Mouse (Mus musculus) heart, embryonic 12.5 days (tissue): ENCODE measurements around the gene Tubb5. TPM values are rescaled to one million over a fixed set of nuclear protein-coding genes. Genes with fewer than 3 reads are reported as not detected.

ENCODE experiments used
- ATAC-seq: fragments of 200-750 bp; cut with Nextera tagmentation; 2 replicates; pipeline ENCODE4 v1.8.0; 2017; ENCODE audit warnings: moderate TSS enrichment, moderate library complexity; ENCODE audit not compliant: insufficient number of reproducible peaks, low FRiP score
- H3K27ac ChIP-seq: fragments of 300-500 bp; sonication (generic); 2 replicates; pipeline ENCODE4 v1.5.1; 2016; ENCODE audit warnings: mild to moderate bottlenecking, moderate library complexity; ENCODE audit not compliant: poor library complexity, severe bottlenecking
- H3K27me3 ChIP-seq: fragments of 300-500 bp; sonication (generic); replicated peaks from 2 replicates; pipeline ENCODE4 v1.6.1; 2016; ENCODE audit warnings: mild to moderate bottlenecking, moderate library complexity
- H3K36me3 ChIP-seq: fragments of 300-500 bp; sonication (generic); 2 replicates; pipeline ENCODE4 v1.6.1; 2016; ENCODE audit warnings: mild to moderate bottlenecking, moderate library complexity
- H3K4me1 ChIP-seq: fragments of 300-500 bp; sonication (generic); replicated peaks from 2 replicates; pipeline ENCODE4 v1.6.1; 2016; ENCODE audit warnings: mild to moderate bottlenecking
- H3K4me2 ChIP-seq: fragments of 300-500 bp; sonication (generic); 2 replicates; pipeline ENCODE4 v1.6.1; 2016; ENCODE audit warnings: mild to moderate bottlenecking, moderate library complexity
- H3K4me3 ChIP-seq: fragments of 300-500 bp; sonication (generic); 2 replicates; pipeline ENCODE4 v1.5.1; 2016; ENCODE audit warnings: mild to moderate bottlenecking
- H3K9ac ChIP-seq: fragments of 300-500 bp; sonication (generic); 2 replicates; pipeline ENCODE4 v1.6.1; 2016; ENCODE audit warnings: mild to moderate bottlenecking, moderate library complexity
- H3K9me3 ChIP-seq: fragments of 300-500 bp; sonication (generic); replicated peaks from 2 replicates; pipeline ENCODE4 v1.6.1; 2016; ENCODE audit warnings: mild to moderate bottlenecking, moderate library complexity
- WGBS: fragments of 180-500 bp; shearing (Covaris S2); methylation state at CpG from one replicate; pipeline ENCODE4 v1.1.7; 2016; 5-methylcytosine and 5-hydroxymethylcytosine counted together
- polyA plus RNA-seq: library from polyadenylated mRNA; unstranded; fragments of >200 nt; fragmentation: Nextera tagmentation; extraction: Ambion mirVana; gene quantifications from 2 replicates; pipeline ENCODE4 v1.2.1, GENCODE M21; 2016

Gene Tubb5
- 743 and 773 TPM in 2 replicates for polyA plus RNA-seq

GRCm38 (mm10) chr17:35838122-35838544, at the start of gene Tubb5:
Gene Tubb5 (minus strand): TSS chr17:35838306.
- H3K9me3 ChIP-seq, result no peaks in the 10 kb centered on the region
- no peaks in the 10 kb centered on the region for H3K27me3 ChIP-seq
- peaks cover 47% of the 10 kb centered on the region for H3K4me1 ChIP-seq
- H3K27ac ChIP-seq, result peak within 1 kb of the TSS; percentile 97
- WGBS, result under 1% methylated on average over 29 of the region's 29 CpGs
- peaks cover 36% of the 10 kb centered on the region for H3K36me3 ChIP-seq
- H3K9ac ChIP-seq, result peak within 1 kb of the TSS; percentile 93
- peak within 1 kb of the TSS; percentile 91 for H3K4me2 ChIP-seq
- peak within 1 kb of the TSS; percentile 81 for H3K4me3 ChIP-seq
- peak; percentile 86 for ATAC-seq

- no peaks in the 10 kb centered on the region for H3K9me3 ChIP-seq
- no peak overlapping the region for H3K9ac ChIP-seq
- H3K27me3 ChIP-seq, result no peaks in the 10 kb centered on the region
- H3K4me1 ChIP-seq, result no peaks in the 10 kb centered on the region
- H3K4me2 ChIP-seq, result no peak overlapping the region
- no peak for ATAC-seq
- H3K27ac ChIP-seq, result no peak overlapping the region
- H3K4me3 ChIP-seq, result no peak overlapping the region
- peaks cover 96% of the 10 kb centered on the region for H3K36me3 ChIP-seq
- whole genome bisulfite sequencing, result 86% methylated on average over 13 of the region's 17 CpGs
Measured at GRCm38 (mm10) chr17:35887725-35888124, 49.6 kb upstream of the Tubb5 start.

GRCm38 (mm10) chr17:35883777-35884176, 45.7 kb upstream of the Tubb5 start:
- WGBS, result 91% methylated on average over 14 of the region's 14 CpGs
- Histone ChIP-seq H3K9ac (no peak overlapping the region), H3K27ac (no peak overlapping the region)

GRCm38 (mm10) chr17:35882924-35883323, 44.8 kb upstream of the Tubb5 start:
- Histone ChIP-seq H3K27ac (no peak overlapping the region), H3K36me3 (peaks cover 66% of the 10 kb centered on the region), H3K9me3 (no peaks in the 10 kb centered on the region), H3K4me3 (no peak overlapping the region), H3K9ac (no peak overlapping the region), H3K4me2 (no peak overlapping the region), H3K4me1 (peaks cover 10% of the 10 kb centered on the region), H3K27me3 (no peaks in the 10 kb centered on the region)
- WGBS, result 90% methylated on average over 17 of the region's 17 CpGs
- no peak for ATAC-seq

More at GRCm38 (mm10) chr17:35883777-35884176, 45.7 kb upstream of the Tubb5 start:
- ATAC-seq, result no peak
- Histone ChIP-seq H3K9me3 (no peaks in the 10 kb centered on the region), H3K4me3 (no peak overlapping the region), H3K36me3 (peaks cover 74% of the 10 kb centered on the region), H3K27me3 (no peaks in the 10 kb centered on the region), H3K4me1 (peaks cover 10% of the 10 kb centered on the region), H3K4me2 (no peak overlapping the region)

GRCm38 (mm10) chr17:35879245-35880057, 41.3 kb upstream of the Tubb5 start, which contains the start of gene Dhx16:
Gene Dhx16 (plus strand): TSS chr17:35879819.
- peak; percentile 90 for ATAC-seq
- H3K4me2 ChIP-seq, result peak within 1 kb of the TSS; percentile 79
- H3K9ac ChIP-seq, result peak within 1 kb of the TSS; percentile 87
- H3K27me3 ChIP-seq, result no peaks in the 10 kb centered on the region
- H3K4me3 ChIP-seq, result peak within 1 kb of the TSS; percentile 86
- H3K36me3 ChIP-seq, result peaks cover 53% of the 10 kb centered on the region
- no peaks in the 10 kb centered on the region for H3K9me3 ChIP-seq
- WGBS, result 5% methylated on average over 66 of the region's 66 CpGs
- H3K27ac ChIP-seq, result peak within 1 kb of the TSS; percentile 19; the same call in 1 of the 2 replicates
- H3K4me1 ChIP-seq, result peaks cover 10% of the 10 kb centered on the region

- Histone ChIP-seq H3K9ac (no peak overlapping the region), H3K4me2 (no peak overlapping the region), H3K9me3 (no peaks in the 10 kb centered on the region; the same call in 1 of the 2 replicates), H3K4me1 (peaks cover 31% of the 10 kb centered on the region), H3K27me3 (no peaks in the 10 kb centered on the region), H3K27ac (no peak overlapping the region), H3K36me3 (peaks cover 45% of the 10 kb centered on the region), H3K4me3 (no peak overlapping the region)
- 83% methylated on average over 6 of the region's 6 CpGs for WGBS
- ATAC-seq, result no peak
Measured at GRCm38 (mm10) chr17:35874721-35875120, 36.6 kb upstream of the Tubb5 start.

GRCm38 (mm10) chr17:35873774-35874519, 35.8 kb upstream of the Tubb5 start:
- peak overlapping the region; percentile 14 for H3K4me3 ChIP-seq
- 0 out of 2 replicates have a peak overlapping the region, but pooled peaks have one; percentile 26 for H3K27ac ChIP-seq
- no peak for ATAC-seq
- H3K27me3 ChIP-seq, result no peaks in the 10 kb centered on the region
- 22% methylated on average over 21 of the region's 21 CpGs for WGBS
- H3K4me1 ChIP-seq, result peaks cover 38% of the 10 kb centered on the region
- H3K36me3 ChIP-seq, result peaks cover 45% of the 10 kb centered on the region
- H3K9ac ChIP-seq, result peak overlapping the region; percentile 44
- peak overlapping the region; percentile 33 for H3K4me2 ChIP-seq
- H3K9me3 ChIP-seq, result no peaks in the 10 kb centered on the region; the same call in 1 of the 2 replicates

- WGBS, result 55% methylated on average over 8 of the region's 8 CpGs
- H3K4me2 ChIP-seq, result peak overlapping the region; percentile 94
- H3K4me1 ChIP-seq, result peaks cover 58% of the 10 kb centered on the region
- H3K9me3 ChIP-seq, result no peaks in the 10 kb centered on the region; the same call in 1 of the 2 replicates
- peak overlapping the region; percentile 91 for H3K9ac ChIP-seq
- peak overlapping the region; percentile 96 for H3K27ac ChIP-seq
- no peaks in the 10 kb centered on the region for H3K27me3 ChIP-seq
- no peak for ATAC-seq
- peaks cover 39% of the 10 kb centered on the region for H3K36me3 ChIP-seq
- peak overlapping the region; percentile 78 for H3K4me3 ChIP-seq
Measured at GRCm38 (mm10) chr17:35870884-35871696, 33.0 kb upstream of the Tubb5 start.

GRCm38 (mm10) chr17:35870151-35870883, 32.2 kb upstream of the Tubb5 start:
- H3K36me3 ChIP-seq, result peaks cover 34% of the 10 kb centered on the region
- ATAC-seq, result peak; percentile 19; the same call in 1 of the 2 replicates
- H3K4me2 ChIP-seq, result peak overlapping the region; percentile 94
- WGBS, result 34% methylated on average over 9 of the region's 9 CpGs
- H3K27me3 ChIP-seq, result no peaks in the 10 kb centered on the region
- H3K9ac ChIP-seq, result peak overlapping the region; percentile 91
- peak overlapping the region; percentile 96 for H3K27ac ChIP-seq
- no peaks in the 10 kb centered on the region; the same call in 1 of the 2 replicates for H3K9me3 ChIP-seq
- peak overlapping the region; percentile 78 for H3K4me3 ChIP-seq
- H3K4me1 ChIP-seq, result peaks cover 58% of the 10 kb centered on the region
